In genomic region chr13:21718381-21719080, GRCm38 (mm10) we compare ENCODE assay signal across 8 mouse cellular contexts. TPM values are rescaled to one million over a fixed set of nuclear protein-coding genes. Genes with fewer than 3 reads are reported as not detected.
A peak's percentile ranks its signal among the peaks of the same experiment; 100 is the strongest.
DNase-seq lines count a peak whose midpoint lies in the region; TF ChIP-seq lines count a peak whose summit lies in the region.

No protein-coding gene starts in this region.

- intact Hi-C loops in left cerebral cortex, postnatal 14 days (cut with DNase I), result loop anchor here (10.0 kb wide), 3 partner anchors 454 to 1816 kb away; partner anchors contain the start of genes Hist1h2af, Hist1h3g and Hist1h4h
- intact Hi-C loops in left cerebral cortex, postnatal 4 days (cut with DNase I), result no loop called here

- DNase-seq in layer of hippocampus, adult 2 months (ENCODE audit: low spot score in 2 of 2), result no peak
- no peak for DNase-seq in layer of hippocampus, adult 9-11 months
- DNase-seq in embryo, embryonic 10.5 days (ENCODE audit: low spot score), result peak; percentile 72
- DNase-seq in hindlimb bud, embryonic 11.5 days (ENCODE audit: extremely low spot score, low read depth, low spot score), result peak; percentile 75
- DNase-seq in neural tube, embryonic 10.5 days (ENCODE audit: extremely low spot score, low spot score), result peak; percentile 45
- no peak for DNase-seq in left cerebral cortex, postnatal 14 days (ENCODE audit: low spot score in 2 of 2)
- no peak for DNase-seq in left cerebral cortex, postnatal 4 days
- no peak for DNase-seq in layer of hippocampus, postnatal 14 days (ENCODE audit: low spot score in 2 of 2)

- H3K4me3 ChIP-seq in layer of hippocampus, adult 2 months, result peak overlapping the region; percentile 49; the same call in 1 of the 2 replicates

- no peak overlapping the region for H3K27ac ChIP-seq in layer of hippocampus, adult 2 months

- no peak for TF ChIP-seq CTCF in layer of hippocampus, adult 2 months (conservative IDR thresholded peaks at IDR 0.05)

RNA-seq across cellular contexts. Expression of gene Hist1h3h, which starts 1.1 kb away (rescaled TPM):
- 10 to 100 TPM; 51.3 to 58.2 TPM for total RNA-seq in layer of hippocampus, adult 2 months (2021)
- total RNA-seq in left cerebral cortex, postnatal 14 days (2021), result 10 to 100 TPM; 46.6 to 56.8 TPM
- total RNA-seq in left cerebral cortex, postnatal 4 days (2021), result 100 to 1,000 TPM; 159 to 180 TPM
- 10 to 100 TPM; 68.2 to 84.2 TPM for total RNA-seq in layer of hippocampus, postnatal 14 days (2021)

RNA-seq across cellular contexts. Expression of gene Hist1h2ai, which starts 2.3 kb away (rescaled TPM):
- total RNA-seq in layer of hippocampus, adult 2 months (2021), result 10 to 100 TPM; 27.6 to 54.9 TPM
- 10 to 100 TPM; 17.2 to 25.6 TPM for total RNA-seq in left cerebral cortex, postnatal 14 days (2021)
- 100 to 1,000 TPM; 129 to 178 TPM for total RNA-seq in left cerebral cortex, postnatal 4 days (2021)
- total RNA-seq in layer of hippocampus, postnatal 14 days (2021), result 10 to 100 TPM; 17.4 to 55.0 TPM

RNA-seq across cellular contexts. Expression of gene Hist1h2bl, which starts 2.6 kb away (rescaled TPM):
- 10 to 100 TPM; 25.0 to 36.7 TPM for total RNA-seq in layer of hippocampus, adult 2 months (2021)
- total RNA-seq in left cerebral cortex, postnatal 14 days (2021), result 10 to 100 TPM; 37.3 to 37.9 TPM
- total RNA-seq in left cerebral cortex, postnatal 4 days (2021), result 100 to 1,000 TPM; 112 to 115 TPM
- total RNA-seq in layer of hippocampus, postnatal 14 days (2021), result 10 to 100 TPM; 31.7 to 51.2 TPM

RNA-seq across cellular contexts. Expression of gene Hist1h2bm, which starts 3.3 kb away (rescaled TPM):
- total RNA-seq in layer of hippocampus, adult 2 months (2021), result 1 to 10 TPM; 4.2 to 8.2 TPM
- total RNA-seq in left cerebral cortex, postnatal 14 days (2021), result 1 to 10 TPM; 4.9 to 7.8 TPM
- total RNA-seq in left cerebral cortex, postnatal 4 days (2021), result 10 to 100 TPM; 34.8 to 37.4 TPM
- total RNA-seq in layer of hippocampus, postnatal 14 days (2021), result 10 to 100 TPM in 1 of 2 experiments, 1 to 10 TPM in 1; 8.6 to 12.7 TPM

RNA-seq across cellular contexts. Expression of gene Hist1h4j, which starts 16.3 kb away (rescaled TPM):
- 10 to 100 TPM; 16.7 to 19.3 TPM for total RNA-seq in layer of hippocampus, adult 2 months (2021)
- 10 to 100 TPM; 15.4 to 16.2 TPM for total RNA-seq in left cerebral cortex, postnatal 14 days (2021)
- 10 to 100 TPM; 35.9 to 46.7 TPM for total RNA-seq in left cerebral cortex, postnatal 4 days (2021)
- 10 to 100 TPM; 14.3 to 15.3 TPM for total RNA-seq in layer of hippocampus, postnatal 14 days (2021)

Comparison
In these comparisons a context has a peak if more than half of its experiments do, and no peak if none do; other contexts are left out.
1. DNase-seq: peak in embryo, embryonic 10.5 days (single experiment), hindlimb bud, embryonic 11.5 days (single experiment) and neural tube, embryonic 10.5 days (single experiment); none in layer of hippocampus, adult 2 months (0 of 2), layer of hippocampus, adult 9-11 months (single experiment), left cerebral cortex, postnatal 14 days (0 of 2), left cerebral cortex, postnatal 4 days (single experiment) and layer of hippocampus, postnatal 14 days (0 of 2).